Mouse (Mus musculus) embryonic facial prominence, embryonic 15.5 days (tissue): Measurements from ENCODE around the gene Med17. TPM values are rescaled to one million over a fixed set of nuclear protein-coding genes. Genes with fewer than 3 reads are reported as not detected.

Experiments
- ATAC-seq: fragments of 200-750 bp; cut with Nextera tagmentation; 2 replicates; pipeline ENCODE4 v1.8.0; 2017; ENCODE audit warnings: low read depth, moderate TSS enrichment; ENCODE audit not compliant: insufficient number of reproducible peaks, low FRiP score, low TSS enrichment
- H3K27ac ChIP-seq: fragments of 300-500 bp; sonication (generic); replicated peaks from 2 replicates; pipeline ENCODE4 v1.5.1; 2015; ENCODE audit warnings: mild to moderate bottlenecking, inconsistent platforms
- H3K27me3 ChIP-seq: fragments of 300-500 bp; sonication (generic); 2 replicates; pipeline ENCODE4 v1.6.1; 2015; ENCODE audit warnings: inconsistent platforms
- H3K36me3 ChIP-seq: fragments of 300-500 bp; sonication (generic); 2 replicates; pipeline ENCODE4 v1.6.1; 2015; ENCODE audit warnings: mild to moderate bottlenecking, inconsistent platforms
- H3K4me1 ChIP-seq: fragments of 300-500 bp; sonication (generic); 2 replicates; pipeline ENCODE4 v1.6.1; 2015; ENCODE audit warnings: inconsistent platforms
- H3K4me2 ChIP-seq: fragments of 300-500 bp; sonication (generic); replicated peaks from 2 replicates; pipeline ENCODE4 v1.6.1; 2015; ENCODE audit warnings: mild to moderate bottlenecking, inconsistent platforms
- H3K4me3 ChIP-seq: fragments of 300-500 bp; sonication (generic); replicated peaks from 2 replicates; pipeline ENCODE4 v1.5.1; 2015; ENCODE audit warnings: mild to moderate bottlenecking, inconsistent platforms
- H3K9ac ChIP-seq: fragments of 300-500 bp; sonication (generic); 2 replicates; pipeline ENCODE4 v1.6.1; 2015; ENCODE audit warnings: inconsistent platforms
- H3K9me3 ChIP-seq: fragments of 300-500 bp; sonication (generic); replicated peaks from 2 replicates; pipeline ENCODE4 v1.6.1; 2016; ENCODE audit warnings: inconsistent platforms
- WGBS: fragments of 180-500 bp; shearing (Covaris S2); methylation state at CpG from one replicate; pipeline ENCODE4 v1.1.7; 2015; 5-methylcytosine and 5-hydroxymethylcytosine counted together
- microRNA-seq: library from miRNA; unstranded; fragments of <30 nt; microRNA quantifications from one replicate; pipeline ENCODE4, GENCODE M21; 2016; ENCODE audit warnings: borderline number of aligned reads
- polyA plus RNA-seq: library from polyadenylated mRNA; unstranded; fragments of >200 nt; fragmentation: Nextera tagmentation; extraction: Ambion mirVana; gene quantifications from 2 replicates; pipeline ENCODE4 v1.2.1, GENCODE M21; 2015

The Med17 gene
- polyA plus RNA-seq, 1 experiment from 2014 or later, result 30.7 TPM

DNA sequence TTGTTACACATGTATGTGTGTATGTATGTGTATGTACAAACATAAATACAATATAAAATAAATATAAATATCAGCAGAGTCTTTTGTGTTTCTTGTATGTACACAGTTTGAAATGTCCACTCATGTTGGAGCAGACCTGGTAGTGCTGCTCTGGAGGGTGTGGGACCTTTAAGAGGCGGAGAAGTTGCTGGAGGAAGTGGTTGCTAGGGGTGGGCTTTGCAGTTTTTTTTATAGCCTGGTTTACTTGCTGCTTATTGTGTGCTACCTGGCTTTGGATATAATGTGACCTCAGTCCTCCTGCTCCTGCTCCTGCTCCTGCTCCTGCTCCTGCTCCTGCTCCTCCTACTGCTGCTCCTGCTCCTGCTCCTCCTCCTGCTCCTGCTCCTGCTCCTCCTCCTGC, 46.1 kb downstream of the Med17 start:
- no peak for ATAC-seq
- no peak overlapping the region for H3K27ac ChIP-seq
- no peak overlapping the region for H3K9ac ChIP-seq
- H3K27me3 ChIP-seq, result no peaks in the 10 kb centered on the region
- H3K9me3 ChIP-seq, result no peaks in the 10 kb centered on the region
- no peak overlapping the region for H3K4me2 ChIP-seq
- H3K4me3 ChIP-seq, result no peak overlapping the region
- H3K4me1 ChIP-seq, result peaks cover 10% of the 10 kb centered on the region
- no peaks in the 10 kb centered on the region for H3K36me3 ChIP-seq
- 82% methylated on average over 1 of the region's 1 CpGs for WGBS

DNA sequence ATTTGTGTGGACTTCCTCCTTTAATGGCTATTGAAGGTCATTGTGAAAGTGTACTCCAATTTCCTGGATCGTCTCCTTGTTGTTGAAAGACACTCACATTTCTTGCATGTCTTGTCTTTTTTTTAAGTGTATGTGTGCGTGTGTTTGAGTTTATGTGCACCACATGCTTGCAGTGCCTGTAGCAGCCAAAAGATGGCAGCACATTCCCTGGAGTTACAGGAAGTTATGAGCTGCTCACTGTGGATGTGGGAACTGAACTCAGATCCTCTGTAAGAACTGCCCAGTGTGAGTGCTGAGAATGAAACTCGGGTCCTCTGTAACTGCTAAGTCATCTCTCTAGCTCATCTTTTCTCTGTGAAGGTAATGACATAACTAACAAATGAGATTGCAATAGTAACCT, 47.3 kb downstream of the Med17 start:
- Histone ChIP-seq H3K36me3 (no peaks in the 10 kb centered on the region), H3K27me3 (no peaks in the 10 kb centered on the region)
- WGBS, result 85% methylated on average over 3 of the region's 3 CpGs

DNA sequence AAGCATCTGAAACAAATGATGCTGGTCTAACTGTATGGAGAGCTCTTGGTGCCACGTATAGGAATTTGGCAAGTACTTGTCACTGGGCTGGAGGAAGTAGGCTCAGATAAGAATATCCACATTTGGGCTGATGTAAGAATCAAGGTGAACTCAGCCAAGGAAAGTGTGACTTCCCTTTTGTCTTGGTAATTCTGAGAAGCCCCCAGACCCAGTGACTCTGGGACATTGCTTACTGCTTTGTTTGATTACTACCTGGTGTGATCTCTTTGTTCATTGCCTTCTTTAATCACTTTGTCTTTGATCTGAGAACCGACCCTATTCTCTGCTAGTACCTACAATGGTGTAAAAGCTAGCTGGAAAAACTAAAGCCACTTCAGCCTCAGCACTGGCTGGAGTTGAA, 54.8 kb downstream of the Med17 start:
- Histone ChIP-seq H3K27me3 (no peaks in the 10 kb centered on the region), H3K4me1 (no peaks in the 10 kb centered on the region), H3K36me3 (no peaks in the 10 kb centered on the region), H3K9ac (no peak overlapping the region), H3K4me2 (no peak overlapping the region), H3K4me3 (no peak overlapping the region), H3K27ac (no peak overlapping the region), H3K9me3 (no peaks in the 10 kb centered on the region)
- ATAC-seq, result no peak
- WGBS, result 50% methylated on average over 2 of the region's 2 CpGs

More for the DNA sequence above, 47.3 kb downstream of the Med17 start:
- H3K27ac ChIP-seq, result no peak overlapping the region
- H3K4me2 ChIP-seq, result no peak overlapping the region
- no peaks in the 10 kb centered on the region for H3K9me3 ChIP-seq
- no peaks in the 10 kb centered on the region for H3K4me1 ChIP-seq
- H3K9ac ChIP-seq, result no peak overlapping the region
- ATAC-seq, result no peak
- H3K4me3 ChIP-seq, result no peak overlapping the region

DNA sequence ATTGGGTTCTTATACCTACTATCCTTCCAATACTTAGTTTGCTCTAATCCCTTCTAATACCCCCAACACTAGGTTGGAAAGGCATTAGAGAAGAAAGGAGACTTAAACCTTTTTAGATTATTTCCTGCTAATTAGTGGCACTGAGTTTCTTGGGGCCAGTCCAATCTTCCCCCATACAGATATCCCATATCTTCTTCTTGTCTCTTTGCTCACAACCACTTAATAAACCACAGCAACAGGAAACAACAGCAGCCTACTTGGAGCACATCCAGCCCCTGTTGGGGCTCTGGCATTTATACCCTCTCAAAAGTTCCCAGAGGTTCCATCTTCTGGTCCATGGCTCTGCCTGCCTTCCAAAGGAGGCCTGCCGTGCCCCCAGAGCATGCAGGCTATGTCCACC, 66.0 kb downstream of the Med17 start:
- Histone ChIP-seq H3K36me3 (no peaks in the 10 kb centered on the region), H3K4me1 (no peaks in the 10 kb centered on the region), H3K27ac (no peak overlapping the region), H3K4me3 (no peak overlapping the region), H3K27me3 (no peaks in the 10 kb centered on the region), H3K9ac (no peak overlapping the region), H3K9me3 (no peaks in the 10 kb centered on the region), H3K4me2 (no peak overlapping the region)
- 59% methylated on average over 1 of the region's 1 CpGs for WGBS
- ATAC-seq, result no peak

DNA sequence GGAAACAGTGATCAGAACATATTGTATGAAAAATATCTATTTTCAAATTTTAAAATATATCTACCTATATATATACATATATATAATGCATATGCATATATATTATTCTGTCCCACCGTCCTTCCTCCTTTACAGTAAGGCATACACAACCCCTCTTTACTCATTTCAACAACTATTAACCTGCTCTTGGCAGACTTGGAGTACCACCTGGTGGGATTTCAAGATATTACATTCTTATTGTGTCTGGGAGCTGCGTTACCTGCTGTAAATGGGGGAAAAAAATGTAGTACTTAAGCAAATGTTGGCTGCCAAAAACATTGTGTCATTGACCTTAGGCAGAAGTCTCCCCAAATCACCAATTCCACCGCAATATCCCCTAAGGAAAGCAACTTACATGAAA, 67.9 kb downstream of the Med17 start:
- 72% methylated on average over 3 of the region's 3 CpGs for WGBS
- no peak overlapping the region for H3K27ac ChIP-seq
- H3K4me3 ChIP-seq, result no peak overlapping the region
- no peaks in the 10 kb centered on the region for H3K4me1 ChIP-seq
- no peak overlapping the region for H3K9ac ChIP-seq
- H3K27me3 ChIP-seq, result no peaks in the 10 kb centered on the region
- no peaks in the 10 kb centered on the region for H3K9me3 ChIP-seq
- no peaks in the 10 kb centered on the region for H3K36me3 ChIP-seq
- ATAC-seq, result no peak
- no peak overlapping the region for H3K4me2 ChIP-seq

Small RNAs within 50 kb of the gene (microRNA-seq; reads per million reads assigned to microRNA genes)
- gene Gm49349 (not detected), gene mmu-mir-7650 (not detected)

Other genes with a start within 250 kb of the Med17 start
- gene Panx1, start 234.5 kb downstream of the Med17 start, polyA plus RNA-seq, result 43.4 and 45.7 TPM in 2 replicates
- 0.23 and 0.62 TPM in 2 replicates for gene Hephl1, start 167.8 kb downstream of the Med17 start, polyA plus RNA-seq
- gene Vstm5, start 40.9 kb downstream of the Med17 start, polyA plus RNA-seq, result 6.7 and 7.6 TPM in 2 replicates
- 66.5 and 68.9 TPM in 2 replicates for gene Taf1d, start 26.3 kb upstream of the Med17 start, polyA plus RNA-seq
- gene 4931406C07Rik, start 26.5 kb upstream of the Med17 start, polyA plus RNA-seq, result 9.8 and 12.5 TPM in 2 replicates
- 12.9 and 13.7 TPM in 2 replicates for gene Cep295, start 77.9 kb upstream of the Med17 start, polyA plus RNA-seq
- 3.0 and 3.2 TPM in 2 replicates for gene Smco4, start 213.5 kb upstream of the Med17 start, polyA plus RNA-seq